Mouse (Mus musculus) limb, embryonic 14.5 days (tissue): ENCODE data around the gene Notch1. TPM values are rescaled to one million over a fixed set of nuclear protein-coding genes. Genes with fewer than 3 reads are reported as not detected.
A peak's percentile ranks its signal among the peaks of the same experiment; 100 is the strongest.

Experiments used
- ATAC-seq: fragments of 200-750 bp; cut with Nextera tagmentation; 2 replicates; pipeline ENCODE4 v1.8.0; 2017; ENCODE audit warnings: low read depth, moderate number of reproducible peaks, moderate TSS enrichment; ENCODE audit not compliant: low FRiP score
- DNase-seq: peaks from one replicate; pipeline ENCODE4 v3.0.0-alpha.2; 2015; ENCODE audit warnings: low spot score
- H3K27ac ChIP-seq: fragments of 300-500 bp; sonication (generic); replicated peaks from 2 replicates; pipeline ENCODE4 v1.5.1; 2014; ENCODE audit warnings: low read depth, mild to moderate bottlenecking, low read length, moderate library complexity, mixed read lengths
- H3K27me3 ChIP-seq: fragments of 300-500 bp; sonication (generic); 2 replicates; pipeline ENCODE4 v1.6.1; 2014; ENCODE audit warnings: low read length, mixed read lengths; ENCODE audit not compliant: control insufficient read depth, insufficient read depth
- H3K36me3 ChIP-seq: fragments of 300-500 bp; sonication (generic); 2 replicates; pipeline ENCODE4 v1.6.1; 2014; ENCODE audit warnings: mild to moderate bottlenecking, low read length, moderate library complexity, mixed read lengths; ENCODE audit not compliant: control insufficient read depth, insufficient read depth
- H3K4me1 ChIP-seq: fragments of 300-500 bp; sonication (generic); 2 replicates; pipeline ENCODE4 v1.6.1; 2014; ENCODE audit warnings: antibody characterized with exemption, low read length, mixed read lengths; ENCODE audit not compliant: control insufficient read depth, insufficient read depth
- H3K4me2 ChIP-seq: fragments of 300-500 bp; sonication (generic); replicated peaks from 2 replicates; pipeline ENCODE4 v1.6.1; 2014; ENCODE audit warnings: low read depth, mild to moderate bottlenecking, low read length, moderate library complexity; ENCODE audit not compliant: severe bottlenecking
- H3K4me3 ChIP-seq: fragments of 300-500 bp; sonication (generic); replicated peaks from 2 replicates; pipeline ENCODE4 v1.5.1; 2014; ENCODE audit warnings: low read length
- H3K9ac ChIP-seq: fragments of 300-500 bp; sonication (generic); 2 replicates; pipeline ENCODE4 v1.6.1; 2014; ENCODE audit warnings: mild to moderate bottlenecking, low read depth, low read length, moderate library complexity; ENCODE audit not compliant: severe bottlenecking
- H3K9me3 ChIP-seq: fragments of 300-500 bp; sonication (generic); 2 replicates; pipeline ENCODE4 v1.6.1; 2016; ENCODE audit warnings: low read length; ENCODE audit not compliant: control insufficient read depth
- POLR2A ChIP-seq: fragments of 200-500 bp; IDR thresholded peaks from 2 replicates; pipeline ENCODE4 v1.8.0; 2012; ENCODE audit warnings: inconsistent platforms, mild to moderate bottlenecking, moderate library complexity, borderline replicate concordance; ENCODE audit not compliant: insufficient read depth, insufficient read length; ENCODE audit errors: extremely low read depth
- WGBS: fragments of 180-500 bp; shearing (Covaris S2); extraction: QIAGEN DNeasy Blood & Tissue Kit; methylation state at CpG from one replicate; pipeline ENCODE4 v1.1.7; 2014; 5-methylcytosine and 5-hydroxymethylcytosine counted together
- polyA plus RNA-seq, 2 experiments: library from polyadenylated mRNA; depleted of rRNA in 1 of 2; stranded (reverse) in 1 of 2; unstranded in 1 of 2; fragments of >200 nt; fragmentation: Nextera tagmentation in 1 of 2; extraction: Ambion mirVana in 1 of 2; gene quantifications; 2 replicates each; pipeline versions ENCODE4 v1.2.1 to v1.2.3; 2012 to 2014

Notch1 gene
- polyA plus RNA-seq, 2 experiments: 28.1 to 44.5 TPM

- ATAC-seq (no peak), DNase-seq (no peak)
- Histone ChIP-seq H3K27me3 (no peaks in the 10 kb centered on the region), H3K36me3 (no peaks in the 10 kb centered on the region), H3K27ac (no peak overlapping the region), H3K9me3 (no peaks in the 10 kb centered on the region), H3K4me1 (0 out of 2 replicates have a peak, but pooled peaks cover 7% of the 10 kb centered on the region), H3K9ac (no peak overlapping the region), H3K4me2 (no peak overlapping the region), H3K4me3 (no peak overlapping the region)
- TF ChIP-seq POLR2A: no peak
- WGBS: 84% methylated on average over 10 of the region's 10 CpGs
Observed at GRCm38 (mm10) chr2:26549801-26550200, 33.3 kb upstream of the Notch1 start.

- Histone ChIP-seq H3K27ac (no peak overlapping the region; the same call in 1 of the 2 replicates), H3K27me3 (no peaks in the 10 kb centered on the region)
- DNase-seq: no peak
Observed at GRCm38 (mm10) chr2:26547481-26547880, 31.0 kb upstream of the Notch1 start.

GRCm38 (mm10) chr2:26544265-26544664, 27.8 kb upstream of the Notch1 start:
- Histone ChIP-seq H3K9ac (no peak overlapping the region), H3K9me3 (no peaks in the 10 kb centered on the region), H3K4me3 (no peak overlapping the region), H3K36me3 (no peaks in the 10 kb centered on the region), H3K4me1 (peaks cover 23% of the 10 kb centered on the region), H3K27ac (no peak overlapping the region), H3K4me2 (no peak overlapping the region), H3K27me3 (no peaks in the 10 kb centered on the region)
- ATAC-seq: no peak
- whole genome bisulfite sequencing: 64% methylated on average over 3 of the region's 3 CpGs
- no peak for TF ChIP-seq POLR2A
- DNase-seq: no peak

More at GRCm38 (mm10) chr2:26547481-26547880, 31.0 kb upstream of the Notch1 start:
- H3K4me1 ChIP-seq: peaks cover 7% of the 10 kb centered on the region; the same call in 1 of the 2 replicates
- H3K4me3 ChIP-seq: no peak overlapping the region
- 12% methylated on average over 2 of the region's 2 CpGs for WGBS
- no peaks in the 10 kb centered on the region for H3K36me3 ChIP-seq
- ATAC-seq: peak; percentile 75; the same call in 1 of the 2 replicates
- H3K9me3 ChIP-seq: no peaks in the 10 kb centered on the region
- no peak overlapping the region for H3K9ac ChIP-seq
- H3K4me2 ChIP-seq: no peak overlapping the region
- no peak for TF ChIP-seq POLR2A

- Histone ChIP-seq H3K4me3 (no peak overlapping the region), H3K36me3 (no peaks in the 10 kb centered on the region), H3K27ac (no peak overlapping the region), H3K4me2 (no peak overlapping the region), H3K27me3 (no peaks in the 10 kb centered on the region), H3K9ac (no peak overlapping the region), H3K4me1 (peaks cover 23% of the 10 kb centered on the region), H3K9me3 (no peaks in the 10 kb centered on the region)
- 85% methylated on average over 8 of the region's 8 CpGs for WGBS
- DNase-seq (no peak), ATAC-seq (no peak)
- TF ChIP-seq POLR2A: no peak
Observed at GRCm38 (mm10) chr2:26543768-26544167, 27.3 kb upstream of the Notch1 start.

- H3K27me3 ChIP-seq: no peaks in the 10 kb centered on the region
- H3K9me3 ChIP-seq: no peaks in the 10 kb centered on the region
- H3K9ac ChIP-seq: no peak overlapping the region
- DNase-seq (no peak), ATAC-seq (no peak)
- no peaks in the 10 kb centered on the region for H3K36me3 ChIP-seq
- 73% methylated on average over 4 of the region's 4 CpGs for WGBS
- no peak overlapping the region for H3K4me2 ChIP-seq
- H3K4me1 ChIP-seq: peaks cover 23% of the 10 kb centered on the region
- H3K27ac ChIP-seq: no peak overlapping the region
- TF ChIP-seq POLR2A: no peak
- no peak overlapping the region for H3K4me3 ChIP-seq
Observed at GRCm38 (mm10) chr2:26543155-26543554, 26.7 kb upstream of the Notch1 start.
